Comparison of ENCODE assay signal across 13 mouse cellular contexts in the genomic region with DNA sequence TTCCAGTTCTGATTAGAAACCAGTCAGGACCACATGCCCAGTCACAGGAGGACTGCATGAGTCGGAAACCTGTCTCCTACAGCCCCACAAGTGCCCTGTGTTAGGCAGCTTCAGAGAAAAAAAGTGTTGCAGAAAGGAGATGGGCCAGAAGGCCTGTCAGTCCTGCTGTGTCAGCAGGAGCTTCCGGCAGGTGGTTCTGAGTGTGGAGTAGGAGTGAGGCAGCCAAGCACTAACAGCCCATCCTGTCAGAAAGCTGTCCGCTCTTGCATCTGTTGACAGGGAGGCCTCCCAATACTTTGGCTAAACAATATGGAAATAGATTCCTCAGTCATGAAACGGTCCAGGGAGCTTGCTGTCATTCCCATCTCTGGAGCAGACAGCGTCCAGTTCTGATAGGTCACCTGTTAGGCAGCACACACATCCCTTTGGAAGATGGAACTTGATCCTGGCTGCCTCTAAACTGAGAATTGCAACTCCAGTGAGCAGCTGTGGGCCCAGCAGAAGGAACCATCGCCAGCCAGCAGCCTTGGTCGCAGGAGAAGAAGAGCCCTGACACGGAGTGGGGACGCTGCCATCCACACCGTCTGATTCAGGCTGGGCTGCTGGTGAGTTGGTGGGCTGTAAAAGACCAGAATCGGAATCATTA.
DNase-seq lines count a peak whose midpoint lies in the region; ATAC-seq and TF ChIP-seq lines count a peak whose summit lies in the region.
"Had no signal": no experiment of that assay in that cellular context is flagged by ENCODE, and none has a peak within 500 bp of the region (broad histone marks: within the 10 kb centered on the region; RNA-seq: fewer than 3 reads in every experiment).

No protein-coding gene starts in this region.

- in situ Hi-C loops in ES-E14 (cut with MboI; ENCODE audit: low sequenced_read_pairs in 2 of 2, unreplicated experiment in 2 of 2) = no loop called here

- WGBS in kidney, embryonic 14.5 days = 72% methylated on average over 11 of the region's 11 CpGs

- TF ChIP-seq POLR2A in ES-Bruce4 (IDR thresholded peaks at IDR 0.05; ENCODE audit: insufficient read depth, low read length) = no peak

- 0 out of 2 replicates have a peak, but pooled peaks cover 2% of the 10 kb centered on the region for H3K36me3 ChIP-seq in kidney, embryonic 14.5 days (ENCODE audit: control insufficient read depth, insufficient read depth, low read length)
- H3K36me3 ChIP-seq in ES-Bruce4 (ENCODE audit: control insufficient read depth, insufficient read depth, low read length, poor library complexity, severe bottlenecking) = no peaks in the 10 kb centered on the region
- peaks cover 4% of the 10 kb centered on the region; the same call in 1 of the 2 replicates for H3K36me3 ChIP-seq in ES-E14 (ENCODE audit: control insufficient read depth, insufficient read depth, low read length, poor library complexity, severe bottlenecking)
- H3K36me3 ChIP-seq: lung, embryonic 15.5 days; neural tube, embryonic 15.5 days had no signal

- H3K27me3 ChIP-seq in kidney, embryonic 14.5 days (ENCODE audit: control insufficient read depth, insufficient read depth, low read length) = no peaks in the 10 kb centered on the region
- no peaks in the 10 kb centered on the region for H3K27me3 ChIP-seq in ES-Bruce4 (ENCODE audit: control insufficient read depth, insufficient read depth, low read length, poor library complexity, severe bottlenecking)
- H3K27me3 ChIP-seq: lung, embryonic 15.5 days; neural tube, embryonic 15.5 days had no signal

- H3K27ac ChIP-seq in kidney, embryonic 14.5 days (ENCODE audit: low read depth, low read length) = no peak overlapping the region; the same call in 1 of the 2 replicates
- peak overlapping the region; percentile 57; the same call in 1 of the 2 replicates for H3K27ac ChIP-seq in ES-Bruce4 (ENCODE audit: insufficient read depth, low read length)
- peak overlapping the region; percentile 51 for H3K27ac ChIP-seq in ES-E14 (ENCODE audit: insufficient read depth, low read depth, low read length, poor library complexity, severe bottlenecking)
- H3K27ac ChIP-seq: lung, embryonic 15.5 days; neural tube, embryonic 15.5 days had no signal

- H3K9ac ChIP-seq in kidney, embryonic 14.5 days (ENCODE audit: low read depth, low read length) = no peak overlapping the region
- H3K9ac ChIP-seq in ES-Bruce4 (ENCODE audit: low read depth, poor library complexity, severe bottlenecking) (no peak overlapping the region), ES-E14 (ENCODE audit: insufficient read depth, low read depth, low read length, poor library complexity, severe bottlenecking) (no peak overlapping the region)
- H3K9ac ChIP-seq: lung, embryonic 15.5 days; neural tube, embryonic 15.5 days had no signal

- TF ChIP-seq EP300 in ES-Bruce4 (IDR thresholded peaks at IDR 0.05; ENCODE audit: insufficient read depth, low read depth, low read length) = no peak

- no peaks in the 10 kb centered on the region for H3K9me3 ChIP-seq in kidney, embryonic 14.5 days (ENCODE audit: control insufficient read depth, low read length)
- H3K9me3 ChIP-seq in ES-Bruce4 (replicated peaks; ENCODE audit: control insufficient read depth, insufficient read depth, low read length, poor library complexity, severe bottlenecking) = no peaks in the 10 kb centered on the region
- no peaks in the 10 kb centered on the region for H3K9me3 ChIP-seq in ES-E14 (ENCODE audit: control insufficient read depth, insufficient read depth, low read depth, low read length)
- H3K9me3 ChIP-seq: lung, embryonic 15.5 days; neural tube, embryonic 15.5 days had no signal

- no peak overlapping the region for H3K4me3 ChIP-seq in kidney, embryonic 14.5 days (ENCODE audit: low read length)
- H3K4me3 ChIP-seq in ES-Bruce4 (ENCODE audit: low read depth, low read length) (no peak overlapping the region), ES-E14 (ENCODE audit: insufficient read depth in 1 of 2, low read depth in 1 of 2, low read length in 2 of 2, poor library complexity in 1 of 2, severe bottlenecking in 1 of 2) (no peak overlapping the region)
- H3K4me3 ChIP-seq: lung, embryonic 15.5 days; neural tube, embryonic 15.5 days had no signal

- ATAC-seq in kidney, embryonic 14.5 days (ENCODE audit: low FRiP score, low TSS enrichment) = peak; percentile 28; the same call in 1 of the 2 replicates
- ATAC-seq: forebrain, embryonic 16.5 days had no signal

- TF ChIP-seq CTCF in ES-Bruce4 (IDR thresholded peaks at IDR 0.05; ENCODE audit: low read depth, low read length) = no peak

- no peak overlapping the region for H3K4me2 ChIP-seq in kidney, embryonic 14.5 days (replicated peaks; ENCODE audit: low read depth, low read length)
- H3K4me2 ChIP-seq: lung, embryonic 15.5 days; neural tube, embryonic 15.5 days had no signal

- H3K4me1 ChIP-seq in kidney, embryonic 14.5 days (ENCODE audit: control insufficient read depth, insufficient read depth, low read length) = 0 out of 2 replicates have a peak, but pooled peaks cover 4% of the 10 kb centered on the region
- H3K4me1 ChIP-seq in ES-Bruce4 (ENCODE audit: control insufficient read depth, insufficient read depth, low read length) (peaks cover 10% of the 10 kb centered on the region), ES-E14 (ENCODE audit: control insufficient read depth in 2 of 2, insufficient read depth in 2 of 2, low read length in 2 of 2, poor library complexity in 1 of 2) (peaks cover 13 to 32% of the 10 kb centered on the region in 2 experiments; a peak in 3 of 4 replicates)
- H3K4me1 ChIP-seq: lung, embryonic 15.5 days; neural tube, embryonic 15.5 days had no signal

- DNase-seq in kidney, adult 11 months = no peak
- DNase-seq in ES-E14 (ENCODE audit: low read depth, low spot score) = no peak
- DNase-seq in cerebellum, adult 9-10 months = peak; percentile 74
- DNase-seq in urinary bladder, adult 2 months (ENCODE audit: low spot score) = no peak
- no peak for DNase-seq in testis, postnatal 10 days (ENCODE audit: low spot score)
- DNase-seq: adrenal gland, adult 2 months; heart, postnatal 10 days; kidney, adult 18-20 months had no signal

TF ChIP-seq in ES-E14, 5 proteins besides CTCF, POLR2A, EP300 and RAD21:
- no peak for TF ChIP-seq CHD2 (IDR thresholded peaks at IDR 0.05; ENCODE audit: low read depth, low read length)
- TF ChIP-seq HCFC1 (IDR thresholded peaks at IDR 0.05; ENCODE audit: borderline replicate concordance, insufficient read depth, low read length) = no peak
- TF ChIP-seq MAFK (IDR thresholded peaks at IDR 0.05; ENCODE audit: insufficient read depth, low read depth, low read length) = peak; percentile 56; the same call in 1 of the 2 replicates
